Mouse (Mus musculus) MEL (cell line): ENCODE measurements around the gene Lipk.

Experiments used
- CTCF ChIP-seq, 3 experiments: IDR thresholded peaks in 2 of 3; conservative IDR thresholded peaks in 1 of 3; 2 replicates each; pipeline ENCODE4 v1.5.1; 2011 to 2012; ENCODE audit warnings: low read length in 3 of 3, low read depth in 2 of 3, mild to moderate bottlenecking in 2 of 3, improper control_type of control experiment in 1 of 3, inconsistent platforms in 1 of 3, mixed read lengths in 1 of 3, moderate library complexity in 1 of 3; ENCODE audit not compliant: control insufficient read depth in 1 of 3, insufficient read depth in 1 of 3, poor library complexity in 1 of 3, severe bottlenecking in 1 of 3
- EP300 ChIP-seq, 2 experiments: IDR thresholded peaks; 2 replicates each; pipeline ENCODE4 v1.6.1; 2011; ENCODE audit warnings: improper control_type of control experiment in 2 of 2, low read length in 2 of 2, low read depth in 1 of 2, mild to moderate bottlenecking in 1 of 2
- MAX ChIP-seq: IDR thresholded peaks from 2 replicates; pipeline ENCODE4 v1.6.1; 2011; ENCODE audit warnings: low read length, improper control_type of control experiment
- MAZ ChIP-seq: IDR thresholded peaks from 2 replicates; pipeline ENCODE4 v1.6.1; 2012; ENCODE audit warnings: low read depth, mild to moderate bottlenecking, inconsistent platforms, low read length, improper control_type of control experiment
- USF1 ChIP-seq: IDR thresholded peaks from 2 replicates; pipeline ENCODE4 v1.6.1; 2014; ENCODE audit warnings: low read depth, mild to moderate bottlenecking, inconsistent platforms, low read length, improper control_type of control experiment, moderate library complexity
- ZC3H11A ChIP-seq: IDR thresholded peaks from 2 replicates; pipeline ENCODE4 v1.6.1; 2012; ENCODE audit warnings: low read depth, mild to moderate bottlenecking, inconsistent platforms, low read length, improper control_type of control experiment

- TF ChIP-seq USF1 (no peak), CTCF (IDR thresholded peaks at IDR 0.05 in 2 of 3, conservative IDR thresholded peaks at IDR 0.05 in 1 of 3; ENCODE audit: control insufficient read depth in 1 of 3, insufficient read depth in 1 of 3, low read depth in 2 of 3, low read length in 3 of 3, poor library complexity in 1 of 3, severe bottlenecking in 1 of 3) (no peak), MAX (no peak), ZC3H11A (no peak), MAZ (no peak), EP300 (IDR thresholded peaks at IDR 0.05; ENCODE audit: low read depth in 1 of 2, low read length in 2 of 2) (no peak)
Measured at GRCm38 (mm10) chr19:33983043-33983442, 25.0 kb upstream of the Lipk start.
